Mouse (Mus musculus): ENCODE results near the gene Sfxn3. TPM values are rescaled to one million over a fixed set of nuclear protein-coding genes. Genes with fewer than 3 reads are reported as not detected.

The Sfxn3 gene
- total and polyA plus RNA-seq, 3 experiments = 5.0 to 10.6 TPM; not detected in 1

DNA sequence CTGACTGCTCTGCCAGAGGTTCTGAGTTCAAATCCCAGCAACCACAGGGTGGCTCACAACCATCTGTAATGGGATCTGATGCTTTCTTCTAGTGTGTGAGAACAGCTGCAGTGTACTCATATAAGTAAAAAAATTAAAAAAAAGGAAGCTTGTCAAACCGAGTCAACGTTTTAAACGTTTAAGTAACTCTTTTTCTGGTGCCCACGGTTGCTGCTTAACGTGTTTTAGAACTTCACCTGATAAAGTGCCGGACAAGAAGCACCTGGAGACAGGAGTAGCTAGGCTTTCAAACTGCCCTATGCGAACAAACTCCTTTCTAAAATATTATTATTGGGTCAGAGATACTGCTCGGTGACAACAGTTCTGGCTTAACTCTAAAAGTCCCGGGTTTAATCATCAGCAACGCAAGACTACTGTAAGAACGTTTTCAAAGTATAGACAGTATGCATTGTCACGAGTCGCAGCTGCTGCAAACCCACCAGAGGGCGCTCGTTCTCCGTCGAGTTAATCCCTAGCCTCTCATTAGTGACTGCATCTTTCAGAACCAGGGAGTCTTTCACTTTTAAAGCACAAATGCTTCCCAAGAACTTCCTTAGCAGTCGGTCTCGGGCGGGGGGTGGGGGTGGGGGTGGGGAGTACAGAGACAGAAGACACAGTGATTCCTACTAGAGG lies 26.7 kb downstream of the Sfxn3 start (continued):
- TF ChIP-seq CTCF (IDR thresholded peaks at IDR 0.05 in 2 of 3, conservative IDR thresholded peaks at IDR 0.05 in 1 of 3; ENCODE audit: control insufficient read depth in 1 of 3, insufficient read depth in 1 of 3, low read depth in 2 of 3, low read length in 3 of 3, poor library complexity in 1 of 3, severe bottlenecking in 1 of 3) = peak; percentile 93 to 96 (median 94)
- peak; percentile 24 to 29; a peak in 1 of 4 replicates for TF ChIP-seq EP300 (IDR thresholded peaks at IDR 0.05; ENCODE audit: low read depth in 1 of 2, low read length in 2 of 2)
- no peak for TF ChIP-seq POLR2A (IDR thresholded peaks at IDR 0.05; ENCODE audit: control insufficient read depth in 1 of 2, insufficient read depth in 1 of 2, low read depth in 1 of 2, low read length in 2 of 2, poor library complexity in 1 of 2)
- no peak for TF ChIP-seq ZMIZ1 (IDR thresholded peaks at IDR 0.05; ENCODE audit: low read depth, low read length)
- TF ChIP-seq MAFK (IDR thresholded peaks at IDR 0.05; ENCODE audit: borderline replicate concordance, low read depth, low read length) = no peak
- no peak for TF ChIP-seq UBTF (IDR thresholded peaks at IDR 0.05; ENCODE audit: borderline replicate concordance, insufficient read depth, low read depth, low read length)
- TF ChIP-seq USF2 (IDR thresholded peaks at IDR 0.05; ENCODE audit: borderline replicate concordance in 1 of 2, insufficient read depth in 1 of 2, low read depth in 1 of 2, low read length in 2 of 2) = no peak
- no peak for TF ChIP-seq GABPA (IDR thresholded peaks at IDR 0.05; ENCODE audit: low read depth, low read length)
- TF ChIP-seq HCFC1 (IDR thresholded peaks at IDR 0.05; ENCODE audit: low read depth, low read length) = no peak; the same call in 1 of the 2 replicates

DNA sequence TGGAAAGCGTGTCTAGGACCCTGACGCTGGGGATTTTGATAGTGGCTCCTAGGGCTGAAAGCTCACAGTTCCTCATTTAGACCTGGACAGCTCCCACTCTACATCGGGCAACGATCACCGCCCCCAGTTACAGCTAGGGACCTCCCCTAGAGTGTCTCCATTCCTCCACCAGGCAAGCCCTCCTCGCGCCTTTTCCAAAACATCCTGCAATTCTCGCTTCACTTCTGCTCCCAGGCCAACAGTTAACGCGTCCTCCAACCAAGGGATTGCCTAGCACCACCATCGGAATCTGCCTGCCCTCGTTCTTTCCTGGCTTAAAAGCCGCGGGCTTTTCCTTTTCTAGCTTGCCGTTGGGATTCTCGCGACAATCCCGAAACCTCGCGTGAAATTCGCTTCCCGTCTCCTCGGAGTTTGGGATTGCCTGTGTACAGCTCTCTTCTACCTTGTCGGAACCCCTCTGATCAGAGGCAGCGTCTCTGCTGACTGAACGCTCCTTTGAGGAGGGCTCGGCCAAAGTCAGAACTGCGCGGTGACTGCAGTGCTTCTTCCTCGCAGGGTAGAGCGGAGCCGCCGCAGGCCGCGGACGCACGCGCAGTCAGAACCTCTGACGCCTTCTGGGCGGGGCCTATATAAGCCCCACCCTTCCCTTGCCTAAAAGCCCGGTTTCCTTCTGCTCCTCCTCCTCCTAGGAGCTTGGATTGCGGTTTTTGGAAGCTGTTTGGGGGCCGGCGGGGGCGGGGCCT lies 27.4 kb downstream of the Sfxn3 start, which contains the start of gene Kazald1:
Gene Kazald1 (plus strand): TSS at position 662 of the 743 bp plus-strand sequence.
- H3K27me3 ChIP-seq (ENCODE audit: control insufficient read depth in 1 of 2, insufficient read depth in 2 of 2, low read length in 2 of 2) = peaks cover 0 to 6% of the 10 kb centered on the region in 2 experiments; a peak in 1 of 4 replicates
- peak within 1 kb of the TSS; percentile 98 for H3K27ac ChIP-seq (ENCODE audit: control insufficient read depth, low read depth, low read length)
- H3K36me3 ChIP-seq (ENCODE audit: control insufficient read depth in 1 of 2, insufficient read depth in 2 of 2, low read length in 2 of 2) = peaks cover 0 to 17% of the 10 kb centered on the region in 2 experiments; a peak in 2 of 4 replicates
- peak; percentile 98 for DNase-seq (ENCODE audit: low read depth, low spot score)
- peak within 1 kb of the TSS; percentile 86 for H3K9ac ChIP-seq (ENCODE audit: control insufficient read depth, low read depth, low read length, poor library complexity, severe bottlenecking)
- H3K9me3 ChIP-seq (replicated peaks; ENCODE audit: insufficient read depth, low read length) = no peaks in the 10 kb centered on the region
- H3K4me3 ChIP-seq (ENCODE audit: control insufficient read depth in 1 of 2, insufficient read depth in 1 of 2, low read depth in 2 of 2, low read length in 2 of 2) = peak within 1 kb of the TSS; percentile 75 to 77
- peaks cover 5% of the 10 kb centered on the region; the same call in 1 of the 2 replicates for H3K79me2 ChIP-seq (ENCODE audit: control insufficient read depth, insufficient read depth, low read length, poor library complexity)
- H3K4me1 ChIP-seq (ENCODE audit: control insufficient read depth in 1 of 2, insufficient read depth in 2 of 2, low read length in 2 of 2) = peaks cover 0 to 24% of the 10 kb centered on the region in 2 experiments; a peak in 2 of 4 replicates
- TF ChIP-seq POLR2AphosphoS5 (IDR thresholded peaks at IDR 0.05; ENCODE audit: borderline replicate concordance, low read depth, low read length) = no peak
- TF ChIP-seq BHLHE40 (IDR thresholded peaks at IDR 0.05; ENCODE audit: borderline replicate concordance, low read depth, low read length) = no peak
- TF ChIP-seq MXI1 (IDR thresholded peaks at IDR 0.05; ENCODE audit: low read depth, low read length) = peak; percentile 89
- no peak; the same call in 1 of the 2 replicates for TF ChIP-seq ZMIZ1 (IDR thresholded peaks at IDR 0.05; ENCODE audit: low read depth, low read length)
- TF ChIP-seq NELFE (IDR thresholded peaks at IDR 0.05; ENCODE audit: low read depth, low read length) = peak; percentile 98
- peak; percentile 98 for TF ChIP-seq POLR2AphosphoS2 (IDR thresholded peaks at IDR 0.05; ENCODE audit: low read length)
- TF ChIP-seq E2F4 (IDR thresholded peaks at IDR 0.05; ENCODE audit: borderline replicate concordance, low read depth, low read length) = 0 out of 2 replicates have a peak, but pooled peaks have one; percentile 56
- TF ChIP-seq GABPA (IDR thresholded peaks at IDR 0.05; ENCODE audit: low read depth, low read length) = no peak
- TF ChIP-seq HCFC1 (IDR thresholded peaks at IDR 0.05; ENCODE audit: low read depth, low read length) = peak; percentile 81
- peak; percentile 88 for TF ChIP-seq TBP (IDR thresholded peaks at IDR 0.05; ENCODE audit: low read depth, low read length)
- 0 out of 2 replicates have a peak, but pooled peaks have one; percentile 1 for TF ChIP-seq GATA1 (IDR thresholded peaks at IDR 0.05; ENCODE audit: low read depth, low read length)
- no peak for TF ChIP-seq USF2 (IDR thresholded peaks at IDR 0.05; ENCODE audit: borderline replicate concordance in 1 of 2, insufficient read depth in 1 of 2, low read depth in 1 of 2, low read length in 2 of 2)
- TF ChIP-seq MYB (IDR thresholded peaks at IDR 0.05; ENCODE audit: low read depth, low read length) = no peak
- no peak; the same call in 1 of the 2 replicates for TF ChIP-seq ETS1 (IDR thresholded peaks at IDR 0.05; ENCODE audit: low read depth, low read length)
- no peak for TF ChIP-seq MAZ (IDR thresholded peaks at IDR 0.05; ENCODE audit: low read depth, low read length)
- TF ChIP-seq CTCF (IDR thresholded peaks at IDR 0.05 in 2 of 3, conservative IDR thresholded peaks at IDR 0.05 in 1 of 3; ENCODE audit: control insufficient read depth in 1 of 3, insufficient read depth in 1 of 3, low read depth in 2 of 3, low read length in 3 of 3, poor library complexity in 1 of 3, severe bottlenecking in 1 of 3) = no peak
- TF ChIP-seq ELF1 (IDR thresholded peaks at IDR 0.05; ENCODE audit: low read depth, low read length) = peak; percentile 54
- TF ChIP-seq MYC (IDR thresholded peaks at IDR 0.05; ENCODE audit: low read depth, low read length) = no peak
- TF ChIP-seq EP300 (IDR thresholded peaks at IDR 0.05; ENCODE audit: low read depth in 1 of 2, low read length in 2 of 2) = peak in 1 of 2 experiments; percentile 8; a peak in 1 of 4 replicates
- TF ChIP-seq MAX (IDR thresholded peaks at IDR 0.05; ENCODE audit: low read length) = peak; percentile 12
- TF ChIP-seq SIN3A (IDR thresholded peaks at IDR 0.05; ENCODE audit: low read length) = peak; percentile 49; the same call in 1 of the 2 replicates
- no peak for TF ChIP-seq ZKSCAN1 (IDR thresholded peaks at IDR 0.05; ENCODE audit: low read depth, low read length)
- no peak for TF ChIP-seq JUND (IDR thresholded peaks at IDR 0.05; ENCODE audit: low read depth, low read length)
- TF ChIP-seq SMC3 (IDR thresholded peaks at IDR 0.05; ENCODE audit: low read depth, low read length) = no peak
- no peak for TF ChIP-seq RAD21 (IDR thresholded peaks at IDR 0.05; ENCODE audit: low read depth, low read length)
- no peak; the same call in 1 of the 2 replicates for TF ChIP-seq TAL1 (IDR thresholded peaks at IDR 0.05; ENCODE audit: low read length)
- peak; percentile 65 for TF ChIP-seq RCOR1 (IDR thresholded peaks at IDR 0.05; ENCODE audit: low read depth, low read length)

All from MEL (cell line).